Mouse (Mus musculus) ES-Bruce4 (cell line): ENCODE measurements at regions not wholly inside any gene's neighbourhood (a gene's known extent, or its start where the extent isn't known, plus 50 kb on each side); places are given as distances from the start of the nearest gene placed in this dataset.
A peak's percentile ranks its signal among the peaks of the same experiment; 100 is the strongest.

Experiments used
- H3K27ac ChIP-seq: 2 replicates; pipeline ENCODE4 v1.5.1; 2012; ENCODE audit warnings: low read length, inconsistent platforms; ENCODE audit not compliant: insufficient read depth
- H3K27me3 ChIP-seq: 2 replicates; pipeline ENCODE4 v1.6.1; 2012; ENCODE audit warnings: mild to moderate bottlenecking, low read length, inconsistent platforms; ENCODE audit not compliant: control insufficient read depth, poor library complexity, insufficient read depth, severe bottlenecking
- H3K36me3 ChIP-seq: 2 replicates; pipeline ENCODE4 v1.6.1; 2012; ENCODE audit warnings: inconsistent platforms, mild to moderate bottlenecking, low read length, moderate library complexity; ENCODE audit not compliant: control insufficient read depth, poor library complexity, insufficient read depth, severe bottlenecking
- H3K4me1 ChIP-seq: one replicate; pipeline ENCODE4 v1.8.1; 2011; ENCODE audit warnings: low read length; ENCODE audit not compliant: control insufficient read depth, insufficient read depth
- H3K4me3 ChIP-seq: 2 replicates; pipeline ENCODE4 v1.5.1; 2011; ENCODE audit warnings: low read depth, mild to moderate bottlenecking, low read length
- H3K9ac ChIP-seq: 2 replicates; pipeline ENCODE4 v1.6.1; 2012; ENCODE audit warnings: low read depth, mild to moderate bottlenecking, inconsistent platforms; ENCODE audit not compliant: poor library complexity, severe bottlenecking
- H3K9me3 ChIP-seq: replicated peaks from 2 replicates; pipeline ENCODE4 v1.6.1; 2012; ENCODE audit warnings: mild to moderate bottlenecking, low read length, inconsistent platforms; ENCODE audit not compliant: control insufficient read depth, poor library complexity, insufficient read depth, severe bottlenecking
- CTCF ChIP-seq: IDR thresholded peaks from one replicate; pipeline ENCODE4 v1.8.1; 2011; ENCODE audit warnings: low read depth, low read length
- EP300 ChIP-seq: IDR thresholded peaks from 2 replicates; pipeline ENCODE4 v1.6.1; 2011; ENCODE audit warnings: low read depth, low read length; ENCODE audit not compliant: insufficient read depth
- POLR2A ChIP-seq: IDR thresholded peaks from one replicate; pipeline ENCODE4 v1.8.1; 2011; ENCODE audit warnings: low read length; ENCODE audit not compliant: insufficient read depth

DNA sequence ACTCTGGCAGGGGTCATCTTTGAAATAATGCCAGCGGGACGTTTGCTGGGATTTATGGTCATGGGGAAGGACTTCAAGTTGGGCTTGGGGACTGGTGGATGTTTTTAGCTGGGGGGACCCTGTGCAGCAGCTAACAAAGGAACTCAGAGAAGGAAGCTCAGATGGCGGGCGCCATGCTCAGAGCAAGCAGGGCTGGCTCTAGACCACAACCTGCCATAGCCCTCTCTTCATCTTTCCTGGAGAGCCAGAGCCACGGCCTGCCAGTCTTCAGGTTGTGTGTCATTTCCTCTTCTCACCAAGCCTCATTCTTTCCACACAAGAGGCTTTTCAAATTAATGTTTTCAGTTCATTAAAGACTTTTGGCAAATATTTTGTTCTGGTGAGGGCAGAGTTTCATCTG lies 219.9 kb downstream of the Bcl11a start:
- no peaks in the 10 kb centered on the region for H3K36me3 ChIP-seq
- H3K27ac ChIP-seq = no peak overlapping the region
- H3K27me3 ChIP-seq = peaks cover 6% of the 10 kb centered on the region; the same call in 1 of the 2 replicates
- no peak overlapping the region for H3K4me3 ChIP-seq
- H3K9ac ChIP-seq = no peak overlapping the region
- no peaks in the 10 kb centered on the region for H3K9me3 ChIP-seq
- TF ChIP-seq CTCF (no peak), EP300 (no peak), POLR2A (no peak)
- H3K4me1 ChIP-seq = no peaks in the 10 kb centered on the region

DNA sequence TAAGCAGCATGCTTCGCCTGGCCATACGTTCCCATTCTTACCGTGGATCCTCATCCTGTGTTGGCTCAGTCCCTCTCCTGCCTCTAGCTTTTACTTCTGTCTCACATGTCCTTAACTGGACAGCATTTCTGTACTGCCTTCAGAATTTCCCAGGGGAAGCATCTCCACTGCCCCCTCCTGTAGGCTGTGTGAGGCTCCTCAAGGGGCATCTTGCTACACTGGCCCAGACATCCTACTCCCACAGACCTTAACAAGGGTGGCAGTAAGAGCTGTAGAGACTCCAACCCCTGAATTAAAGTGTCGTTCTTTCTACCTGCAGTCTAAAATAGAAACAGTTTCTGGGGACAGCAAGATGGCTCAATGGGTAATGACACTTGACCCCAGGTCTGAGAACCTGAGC lies 222.5 kb downstream of the Bcl11a start:
- Histone ChIP-seq H3K4me1 (no peaks in the 10 kb centered on the region), H3K27ac (no peak overlapping the region), H3K4me3 (no peak overlapping the region), H3K27me3 (peaks cover 6% of the 10 kb centered on the region; the same call in 1 of the 2 replicates), H3K36me3 (no peaks in the 10 kb centered on the region), H3K9me3 (no peaks in the 10 kb centered on the region), H3K9ac (no peak overlapping the region)
- no peak for TF ChIP-seq POLR2A
- TF ChIP-seq CTCF = no peak
- no peak for TF ChIP-seq EP300

DNA sequence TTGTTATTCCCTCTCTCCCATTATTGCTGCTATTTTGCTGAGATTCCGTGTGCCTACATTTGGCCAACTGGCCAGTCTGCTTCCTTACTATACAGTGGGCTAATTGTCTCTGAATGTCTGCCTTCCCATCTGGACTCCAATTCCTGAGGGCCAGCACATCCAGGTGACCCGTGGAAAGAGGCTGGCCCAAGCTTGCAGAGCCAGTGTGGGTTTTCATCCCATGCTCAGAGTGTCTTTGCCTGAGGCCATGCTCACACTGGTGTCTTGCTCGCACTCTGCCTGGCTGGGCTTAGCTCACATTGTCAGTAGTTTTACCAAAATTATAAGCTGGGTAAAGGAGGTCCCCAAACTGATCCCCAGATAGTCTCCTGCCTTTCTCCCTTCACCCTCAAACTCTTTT lies 223.3 kb downstream of the Bcl11a start:
- Histone ChIP-seq H3K36me3 (no peaks in the 10 kb centered on the region), H3K27me3 (peaks cover 6% of the 10 kb centered on the region; the same call in 1 of the 2 replicates), H3K9me3 (no peaks in the 10 kb centered on the region), H3K4me3 (no peak overlapping the region), H3K9ac (no peak overlapping the region), H3K4me1 (no peaks in the 10 kb centered on the region), H3K27ac (no peak overlapping the region)
- TF ChIP-seq POLR2A (no peak), CTCF (no peak), EP300 (no peak)

- H3K36me3 ChIP-seq = no peaks in the 10 kb centered on the region
- H3K9me3 ChIP-seq = no peaks in the 10 kb centered on the region
- H3K27me3 ChIP-seq = peaks cover 6% of the 10 kb centered on the region; the same call in 1 of the 2 replicates
- H3K9ac ChIP-seq = no peak overlapping the region
- TF ChIP-seq EP300 (no peak), POLR2A (no peak), CTCF (no peak)
- no peak overlapping the region for H3K27ac ChIP-seq
- H3K4me1 ChIP-seq = peaks cover 4% of the 10 kb centered on the region
- peak overlapping the region; percentile 18 for H3K4me3 ChIP-seq
Observed at GRCm38 (mm10) chr11:24305145-24305553, 227.3 kb downstream of the Bcl11a start.

GRCm38 (mm10) chr11:24305691-24306090 lies 227.8 kb downstream of the Bcl11a start:
- Histone ChIP-seq H3K27ac (no peak overlapping the region), H3K4me3 (no peak overlapping the region), H3K9ac (no peak overlapping the region), H3K4me1 (peaks cover 4% of the 10 kb centered on the region), H3K27me3 (peaks cover 2% of the 10 kb centered on the region; the same call in 1 of the 2 replicates), H3K9me3 (no peaks in the 10 kb centered on the region), H3K36me3 (no peaks in the 10 kb centered on the region)
- TF ChIP-seq EP300 (no peak), POLR2A (no peak), CTCF (no peak)

DNA sequence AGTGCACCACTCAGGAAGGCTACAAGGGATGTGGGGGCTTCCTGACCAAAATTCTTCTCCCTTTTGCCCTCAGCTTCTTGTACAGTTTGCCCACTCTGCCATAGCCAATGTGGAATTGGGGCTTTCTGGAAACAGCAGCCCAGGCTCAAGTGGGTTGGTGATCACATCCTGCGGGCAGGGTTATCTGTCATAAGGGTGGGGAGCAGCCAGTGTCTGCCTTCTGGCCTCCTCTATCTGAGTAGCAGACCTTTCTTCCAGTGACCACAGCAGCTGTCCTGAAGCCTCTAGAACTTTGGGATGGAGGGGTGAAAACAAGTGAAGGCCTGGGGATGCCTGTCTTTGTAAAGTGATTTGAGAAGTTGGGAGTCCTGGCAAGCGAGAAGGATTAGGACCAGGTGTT lies 228.2 kb downstream of the Bcl11a start:
- no peaks in the 10 kb centered on the region for H3K36me3 ChIP-seq
- peaks cover 2% of the 10 kb centered on the region; the same call in 1 of the 2 replicates for H3K27me3 ChIP-seq
- H3K9me3 ChIP-seq = no peaks in the 10 kb centered on the region
- no peak overlapping the region for H3K27ac ChIP-seq
- H3K4me1 ChIP-seq = peaks cover 4% of the 10 kb centered on the region
- no peak overlapping the region for H3K9ac ChIP-seq
- no peak for TF ChIP-seq POLR2A
- no peak for TF ChIP-seq CTCF
- no peak for TF ChIP-seq EP300
- no peak overlapping the region for H3K4me3 ChIP-seq
